Mouse (Mus musculus) kidney, embryonic 14.5 days (tissue): ENCODE data around the gene Scai. TPM values are rescaled to one million over a fixed set of nuclear protein-coding genes. Genes with fewer than 3 reads are reported as not detected.
"Not testable (repeated sequence)": the region's sequence is repeated elsewhere in the genome, so short reads cannot be mapped to it uniquely, and the experiment has no call there.

Experiments used
- ATAC-seq: fragments of 200-750 bp; cut with Nextera tagmentation; 2 replicates; pipeline ENCODE4 v1.8.0; 2017; ENCODE audit warnings: moderate number of reproducible peaks, mild to moderate bottlenecking, moderate TSS enrichment, moderate library complexity; ENCODE audit not compliant: low FRiP score, low TSS enrichment
- H3K27ac ChIP-seq: fragments of 300-500 bp; sonication (generic); 2 replicates; pipeline ENCODE4 v1.5.1; 2014; ENCODE audit warnings: low read depth, mild to moderate bottlenecking, low read length, moderate library complexity, mixed read lengths
- H3K27me3 ChIP-seq: fragments of 300-500 bp; sonication (generic); 2 replicates; pipeline ENCODE4 v1.6.1; 2014; ENCODE audit warnings: mild to moderate bottlenecking, low read length; ENCODE audit not compliant: control insufficient read depth, insufficient read depth
- H3K36me3 ChIP-seq: fragments of 300-500 bp; sonication (generic); 2 replicates; pipeline ENCODE4 v1.6.1; 2014; ENCODE audit warnings: low read length, mixed read lengths; ENCODE audit not compliant: control insufficient read depth, insufficient read depth
- H3K4me1 ChIP-seq: fragments of 300-500 bp; sonication (generic); 2 replicates; pipeline ENCODE4 v1.6.1; 2014; ENCODE audit warnings: low read length, mixed read lengths; ENCODE audit not compliant: control insufficient read depth, insufficient read depth
- H3K4me2 ChIP-seq: fragments of 300-500 bp; sonication (generic); replicated peaks from 2 replicates; pipeline ENCODE4 v1.6.1; 2014; ENCODE audit warnings: low read depth, mild to moderate bottlenecking, low read length
- H3K4me3 ChIP-seq: fragments of 300-500 bp; sonication (generic); 2 replicates; pipeline ENCODE4 v1.5.1; 2014; ENCODE audit warnings: mild to moderate bottlenecking, low read length
- H3K9ac ChIP-seq: fragments of 300-500 bp; sonication (generic); 2 replicates; pipeline ENCODE4 v1.6.1; 2014; ENCODE audit warnings: low read depth, mild to moderate bottlenecking, low read length, moderate library complexity
- H3K9me3 ChIP-seq: fragments of 300-500 bp; sonication (generic); 2 replicates; pipeline ENCODE4 v1.6.1; 2016; ENCODE audit warnings: low read length; ENCODE audit not compliant: control insufficient read depth
- WGBS: fragments of 180-500 bp; shearing (Covaris S2); extraction: QIAGEN DNeasy Blood & Tissue Kit; methylation state at CpG from one replicate; pipeline ENCODE4 v1.1.7; 2014; 5-methylcytosine and 5-hydroxymethylcytosine counted together
- polyA plus RNA-seq: library from polyadenylated mRNA; unstranded; fragments of >200 nt; fragmentation: Nextera tagmentation; extraction: Ambion mirVana; gene quantifications from 2 replicates; pipeline ENCODE4 v1.2.1, GENCODE M21; 2014

The Scai gene
- polyA plus RNA-seq, result 10.7 and 14.1 TPM in 2 replicates

DNA sequence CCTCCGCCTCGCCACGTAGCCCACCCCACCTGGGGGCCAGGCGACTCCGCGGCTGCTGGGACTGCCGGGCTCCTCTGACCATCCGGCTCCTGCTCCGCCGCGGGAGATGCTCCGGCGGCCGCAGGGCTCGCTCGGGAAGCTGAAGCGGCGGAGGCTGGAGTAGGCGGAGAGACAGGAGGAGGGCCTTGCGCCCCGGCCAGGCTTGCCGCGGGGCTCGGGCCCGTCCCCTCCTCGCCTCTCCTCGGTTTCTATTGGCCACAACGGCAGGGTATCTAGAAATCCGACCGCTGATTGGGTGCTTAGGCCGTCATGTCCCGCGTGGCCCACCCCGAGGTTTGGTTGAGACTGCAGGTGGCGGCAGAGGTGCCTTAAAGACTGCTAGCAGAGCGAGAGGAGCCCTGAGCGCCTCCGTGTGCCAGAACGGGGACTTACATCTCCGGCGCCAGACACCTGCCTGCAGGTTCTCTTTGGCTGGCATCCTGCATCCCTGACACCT, at the start of gene Scai:
Scai (minus strand) TSS at position 174 of the 496 bp plus-strand sequence.
- H3K27ac ChIP-seq, result peak within 1 kb of the TSS; percentile 90
- H3K9ac ChIP-seq, result peak within 1 kb of the TSS; percentile 80
- peak within 1 kb of the TSS; percentile 54 for H3K4me2 ChIP-seq
- H3K27me3 ChIP-seq, result no peaks in the 10 kb centered on the region
- ATAC-seq, result peak; percentile 100
- peak within 1 kb of the TSS; percentile 78 for H3K4me3 ChIP-seq
- H3K36me3 ChIP-seq, result peaks cover 3% of the 10 kb centered on the region; the same call in 1 of the 2 replicates
- peaks cover 8% of the 10 kb centered on the region; the same call in 1 of the 2 replicates for H3K4me1 ChIP-seq
- H3K9me3 ChIP-seq, result no peaks in the 10 kb centered on the region
- under 1% methylated on average over 33 of the region's 41 CpGs for WGBS

DNA sequence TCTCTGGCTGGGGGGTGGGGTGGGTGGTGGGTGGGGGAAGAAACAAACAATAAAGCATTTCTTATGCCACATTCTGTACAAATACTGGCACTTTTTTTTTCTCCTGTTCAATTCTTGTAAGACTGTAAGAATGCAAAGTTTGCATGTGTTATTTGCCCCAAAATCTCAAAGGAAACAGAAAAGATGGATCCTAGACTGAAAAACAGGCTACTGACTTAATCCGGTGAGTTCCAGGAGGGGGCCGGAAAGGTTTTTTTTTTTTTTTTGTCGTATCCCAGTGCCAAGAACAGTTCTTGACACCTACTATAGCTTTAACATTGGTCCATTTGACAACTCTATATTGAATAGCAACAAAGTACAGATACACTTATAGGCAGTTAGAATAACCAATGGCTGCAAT, 36.2 kb upstream of the Scai start:
- H3K4me1 ChIP-seq, result peaks cover 11% of the 10 kb centered on the region
- no peaks in the 10 kb centered on the region for H3K27me3 ChIP-seq
- H3K9ac ChIP-seq, result peak overlapping the region; percentile 85; the same call in 1 of the 2 replicates
- H3K4me2 ChIP-seq, result peak overlapping the region; percentile 41
- H3K4me3 ChIP-seq, result peak overlapping the region; percentile 69
- H3K36me3 ChIP-seq, result no peaks in the 10 kb centered on the region
- no peaks in the 10 kb centered on the region for H3K9me3 ChIP-seq
- WGBS, result 31% methylated on average over 3 of the region's 3 CpGs
- ATAC-seq, result peak; percentile 1; the same call in 1 of the 2 replicates
- no peak overlapping the region for H3K27ac ChIP-seq

DNA sequence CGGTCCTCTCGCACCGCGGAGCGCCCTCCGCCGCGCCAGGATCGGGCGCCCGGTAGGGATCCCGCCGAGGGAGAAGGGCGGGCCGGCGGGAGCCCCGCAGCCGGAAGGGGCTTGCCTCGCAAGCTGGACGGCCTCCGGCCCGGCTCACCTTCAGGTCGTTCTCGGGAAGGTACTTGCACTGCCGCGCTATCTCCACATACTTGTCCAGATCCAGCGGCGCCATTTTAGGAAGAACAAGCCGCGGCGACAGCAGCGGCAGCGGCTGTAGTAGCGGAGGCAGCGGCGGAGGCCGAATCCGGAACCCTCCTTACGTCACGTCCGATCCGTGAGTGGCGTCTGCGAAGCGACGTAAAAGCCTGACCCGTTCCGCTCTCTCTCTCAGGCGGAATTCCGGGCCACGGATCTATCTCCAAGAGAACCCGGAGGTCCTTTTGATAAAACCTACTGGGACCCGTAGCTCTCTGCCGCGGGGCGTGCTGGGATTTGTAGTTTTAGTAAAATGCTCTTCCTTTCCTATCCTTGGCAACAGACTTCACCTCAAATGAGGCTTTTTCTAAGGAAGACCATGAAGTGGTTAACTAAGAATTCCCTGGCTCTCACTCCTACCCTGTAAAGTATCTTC, 35.6 kb upstream of the Scai start, which contains the start of gene Ppp6c:
Ppp6c (minus strand) TSS at position 433 of the 622 bp plus-strand sequence.
- peak within 1 kb of the TSS; percentile 90 for H3K27ac ChIP-seq
- H3K9ac ChIP-seq, result peak within 1 kb of the TSS; percentile 85
- H3K27me3 ChIP-seq, result no peaks in the 10 kb centered on the region
- WGBS, result under 1% methylated on average over 55 of the region's 56 CpGs
- peak within 1 kb of the TSS; percentile 69 for H3K4me3 ChIP-seq
- peaks cover 11% of the 10 kb centered on the region for H3K4me1 ChIP-seq
- peak within 1 kb of the TSS; percentile 69 for H3K4me2 ChIP-seq
- H3K9me3 ChIP-seq, result no peaks in the 10 kb centered on the region
- peak; percentile 99 for ATAC-seq
- H3K36me3 ChIP-seq, result no peaks in the 10 kb centered on the region

DNA sequence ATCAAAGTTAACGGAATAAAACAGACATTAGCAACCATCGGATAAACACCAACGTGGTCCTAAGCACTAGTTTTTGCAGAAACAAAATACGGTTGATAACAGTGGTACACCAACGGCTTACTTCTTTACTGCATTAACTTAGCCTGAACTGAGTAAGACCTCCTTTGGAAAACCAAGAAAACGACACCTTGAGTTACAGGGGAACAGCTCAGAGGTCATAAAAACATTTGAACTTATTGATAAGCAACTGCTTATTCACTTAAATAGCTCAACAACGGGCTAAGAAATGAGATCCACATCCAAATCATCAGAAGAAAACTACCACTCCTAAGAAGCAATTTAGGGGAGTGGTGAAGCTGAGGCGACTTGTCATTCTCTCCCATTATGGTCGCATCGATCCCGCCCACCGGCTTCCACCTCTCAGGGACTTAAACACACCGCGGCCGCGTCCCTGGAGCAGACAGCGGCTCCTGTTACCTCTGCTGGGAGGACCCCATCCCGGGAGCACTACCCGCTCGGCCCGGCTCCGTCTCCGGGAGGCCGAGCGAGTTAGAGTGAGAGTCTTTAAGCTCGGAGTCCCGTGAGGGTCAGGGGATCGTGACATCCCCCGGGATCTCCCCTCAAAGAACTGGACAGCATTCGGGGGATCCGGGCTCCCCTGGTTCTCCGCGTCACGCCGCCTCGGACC, 34.9 kb upstream of the Scai start:
- H3K4me1 ChIP-seq, result peaks cover 11% of the 10 kb centered on the region
- peak overlapping the region; percentile 69 for H3K4me3 ChIP-seq
- H3K27me3 ChIP-seq, H3K36me3 ChIP-seq, H3K9me3 ChIP-seq: not testable (repeated sequence)
- peak overlapping the region; percentile 69 for H3K4me2 ChIP-seq
- peak overlapping the region; percentile 85 for H3K9ac ChIP-seq
- WGBS, result 4% methylated on average over 24 of the region's 36 CpGs
- ATAC-seq, result peak; percentile 71
- peak overlapping the region; percentile 90 for H3K27ac ChIP-seq

DNA sequence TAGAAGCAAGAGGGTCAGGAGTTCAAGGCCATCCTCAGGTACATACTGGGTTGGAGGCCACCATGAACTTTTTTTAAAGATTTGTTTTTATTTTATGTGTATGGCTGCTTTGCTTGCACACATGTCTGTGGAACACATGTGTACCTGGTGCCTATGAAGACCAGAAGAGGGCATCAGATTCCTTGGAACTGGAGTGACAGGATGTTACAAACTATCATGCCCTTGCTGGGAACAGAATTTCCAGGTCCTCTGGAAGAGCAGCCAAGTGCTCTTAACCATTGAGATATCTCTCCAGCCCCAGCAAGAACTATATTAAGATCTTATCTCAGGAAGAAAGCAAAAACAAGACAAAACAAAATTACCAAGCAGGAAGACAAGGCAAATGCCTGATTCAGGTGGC, 34.1 kb upstream of the Scai start:
- Histone ChIP-seq H3K4me2 (peak overlapping the region; percentile 69), H3K4me1 (peaks cover 11% of the 10 kb centered on the region), H3K9me3 (no peaks in the 10 kb centered on the region), H3K36me3 (no peaks in the 10 kb centered on the region), H3K27ac (no peak overlapping the region), H3K9ac (peak overlapping the region; percentile 85; the same call in 1 of the 2 replicates), H3K27me3 (no peaks in the 10 kb centered on the region), H3K4me3 (peak overlapping the region; percentile 69; the same call in 1 of the 2 replicates)
- ATAC-seq, result no peak

DNA sequence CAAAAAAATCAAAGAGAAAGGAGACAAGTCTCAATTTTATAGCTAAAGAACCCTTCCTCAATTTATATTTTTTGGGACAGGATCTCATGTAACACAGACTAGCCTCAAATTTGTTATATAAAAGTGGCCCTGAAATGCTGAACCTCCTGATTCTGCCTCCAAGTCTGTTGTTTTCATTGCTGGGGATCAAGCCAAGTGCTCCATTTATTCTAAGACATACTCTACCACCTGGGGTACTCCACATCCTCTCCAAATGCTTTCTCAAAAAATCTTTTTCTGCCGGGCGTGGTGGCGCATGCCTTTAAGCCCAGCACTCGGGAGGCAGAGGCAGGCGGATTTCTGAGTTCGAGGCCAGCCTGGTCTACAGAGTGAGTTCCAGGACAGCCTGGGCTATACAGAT, 29.5 kb upstream of the Scai start:
- ATAC-seq, result no peak
- Histone ChIP-seq H3K36me3 (no peaks in the 10 kb centered on the region), H3K27me3 (no peaks in the 10 kb centered on the region), H3K4me3 (no peak overlapping the region), H3K9ac (no peak overlapping the region), H3K9me3 (no peaks in the 10 kb centered on the region), H3K4me2 (no peak overlapping the region), H3K27ac (no peak overlapping the region), H3K4me1 (peaks cover 10% of the 10 kb centered on the region)
- 94% methylated on average over 6 of the region's 6 CpGs for WGBS

DNA sequence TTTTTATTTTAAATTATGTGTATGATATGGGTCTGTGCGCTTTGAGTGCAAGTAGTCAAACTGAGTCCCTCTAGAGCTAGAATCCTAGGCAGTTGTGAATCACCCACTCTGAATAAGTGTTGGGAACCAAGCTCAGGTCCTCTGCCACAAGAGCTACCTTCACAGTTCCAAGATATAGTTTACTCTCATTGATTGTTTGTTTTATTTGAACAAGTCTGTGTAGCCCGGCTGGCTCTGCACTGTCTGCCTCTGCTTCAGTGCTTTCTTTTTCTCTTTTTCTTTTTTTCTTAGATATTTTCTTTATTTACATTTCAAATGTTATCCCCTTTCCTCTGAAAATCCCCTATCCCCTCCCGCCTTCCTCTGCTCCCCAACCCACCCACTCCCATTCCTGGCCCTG, 28.5 kb upstream of the Scai start:
- Histone ChIP-seq H3K9me3 (no peaks in the 10 kb centered on the region), H3K4me2 (no peak overlapping the region), H3K4me3 (no peak overlapping the region), H3K36me3 (no peaks in the 10 kb centered on the region), H3K27me3 (no peaks in the 10 kb centered on the region), H3K27ac (no peak overlapping the region), H3K4me1 (0 out of 2 replicates have a peak, but pooled peaks cover 4% of the 10 kb centered on the region), H3K9ac (no peak overlapping the region)
- 89% methylated on average over 3 of the region's 3 CpGs for WGBS
- ATAC-seq, result no peak

DNA sequence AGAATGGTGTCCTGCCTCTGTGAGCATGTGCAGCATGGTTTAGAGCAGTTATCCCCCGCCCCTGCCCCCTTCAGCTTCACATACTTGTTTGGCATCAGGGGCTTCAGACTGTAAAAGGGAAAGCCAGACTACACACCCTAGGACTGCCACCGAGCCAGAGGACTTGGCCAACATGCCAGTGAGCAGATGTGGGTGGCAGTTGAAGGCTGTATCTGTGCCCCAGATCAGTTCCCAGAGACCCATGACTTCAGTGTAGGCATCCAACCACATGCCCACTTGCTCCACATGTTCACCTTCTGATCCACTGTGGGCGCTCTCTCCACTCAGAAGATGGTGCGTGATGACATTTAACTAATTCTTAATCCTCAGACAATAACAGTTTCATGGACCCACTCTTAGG, 26.6 kb upstream of the Scai start:
- H3K4me2 ChIP-seq, result no peak overlapping the region
- H3K9me3 ChIP-seq, result no peaks in the 10 kb centered on the region
- no peak for ATAC-seq
- no peaks in the 10 kb centered on the region for H3K4me1 ChIP-seq
- H3K36me3 ChIP-seq, result no peaks in the 10 kb centered on the region
- no peak overlapping the region for H3K4me3 ChIP-seq
- no peaks in the 10 kb centered on the region for H3K27me3 ChIP-seq
- no peak overlapping the region for H3K27ac ChIP-seq
- 94% methylated on average over 4 of the region's 4 CpGs for WGBS
- H3K9ac ChIP-seq, result no peak overlapping the region

DNA sequence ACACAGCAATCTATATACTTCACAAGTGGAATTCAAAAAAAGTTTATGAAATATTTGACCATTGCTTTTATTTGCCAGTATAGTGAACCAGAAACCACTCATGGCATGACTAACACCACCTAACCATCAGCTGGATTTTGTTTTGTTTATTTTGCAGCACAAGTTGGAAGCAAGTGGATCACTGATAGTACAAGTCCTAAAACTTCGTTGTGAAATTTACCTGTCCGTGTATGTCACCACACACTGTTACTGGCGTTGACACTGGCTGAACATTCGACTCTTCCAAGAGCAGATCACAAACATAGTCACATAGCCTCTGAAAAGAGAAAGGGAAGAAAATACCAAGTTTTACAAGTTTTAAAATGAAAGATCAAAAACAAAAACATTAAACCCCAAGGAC, 20.2 kb upstream of the Scai start:
- H3K27me3 ChIP-seq, result no peaks in the 10 kb centered on the region
- no peak overlapping the region for H3K4me3 ChIP-seq
- H3K4me2 ChIP-seq, result no peak overlapping the region
- no peaks in the 10 kb centered on the region for H3K4me1 ChIP-seq
- no peaks in the 10 kb centered on the region for H3K9me3 ChIP-seq
- ATAC-seq, result no peak
- 90% methylated on average over 4 of the region's 4 CpGs for WGBS
- H3K36me3 ChIP-seq, result peaks cover 3% of the 10 kb centered on the region
- no peak overlapping the region for H3K9ac ChIP-seq
- no peak overlapping the region for H3K27ac ChIP-seq
